Mouse (Mus musculus) neural tube, embryonic 12.5 days (tissue): ENCODE measurements around the gene Tpd52l1. TPM values are rescaled to one million over a fixed set of nuclear protein-coding genes. Genes with fewer than 3 reads are reported as not detected.
"Not testable (repeated sequence)": the region's sequence is repeated elsewhere in the genome, so short reads cannot be mapped to it uniquely, and the experiment has no call there.

ENCODE experiments used
- ATAC-seq: fragments of 200-750 bp; cut with Nextera tagmentation; 2 replicates; pipeline ENCODE4 v1.8.0; 2017; ENCODE audit warnings: low read depth, mild to moderate bottlenecking, moderate TSS enrichment, moderate library complexity; ENCODE audit not compliant: low FRiP score
- H3K27ac ChIP-seq: fragments of 300-500 bp; sonication (generic); 2 replicates; pipeline ENCODE4 v1.5.1; 2016
- H3K27me3 ChIP-seq: fragments of 300-500 bp; sonication (generic); replicated peaks from 2 replicates; pipeline ENCODE4 v1.6.1; 2016; ENCODE audit warnings: mild to moderate bottlenecking
- H3K36me3 ChIP-seq: fragments of 300-500 bp; sonication (generic); 2 replicates; pipeline ENCODE4 v1.6.1; 2016; ENCODE audit warnings: mild to moderate bottlenecking
- H3K4me1 ChIP-seq: fragments of 300-500 bp; sonication (generic); 2 replicates; pipeline ENCODE4 v1.6.1; 2016
- H3K4me2 ChIP-seq: fragments of 300-500 bp; sonication (generic); replicated peaks from 2 replicates; pipeline ENCODE4 v1.6.1; 2016; ENCODE audit warnings: mild to moderate bottlenecking
- H3K4me3 ChIP-seq: fragments of 300-500 bp; sonication (generic); 2 replicates; pipeline ENCODE4 v1.5.1; 2016
- H3K9ac ChIP-seq: fragments of 300-500 bp; sonication (generic); 2 replicates; pipeline ENCODE4 v1.6.1; 2016; ENCODE audit warnings: mild to moderate bottlenecking
- H3K9me3 ChIP-seq: fragments of 300-500 bp; sonication (generic); 2 replicates; pipeline ENCODE4 v1.6.1; 2016; ENCODE audit warnings: mild to moderate bottlenecking
- WGBS: fragments of 180-500 bp; shearing (Covaris S2); methylation state at CpG from one replicate; pipeline ENCODE4 v1.1.7; 2016; 5-methylcytosine and 5-hydroxymethylcytosine counted together
- polyA plus RNA-seq: library from polyadenylated mRNA; unstranded; fragments of >200 nt; fragmentation: Nextera tagmentation; extraction: Ambion mirVana; gene quantifications from 2 replicates; pipeline ENCODE4 v1.2.1, GENCODE M21; 2016

Tpd52l1 gene
- polyA plus RNA-seq, 1 experiment from 2014 or later, result 26.4 TPM

GRCm38 (mm10) chr10:31392990-31393389 lies 52.8 kb downstream of the Tpd52l1 start:
- Histone ChIP-seq H3K4me1 (peaks cover 5% of the 10 kb centered on the region), H3K36me3 (no peaks in the 10 kb centered on the region), H3K27me3 (no peaks in the 10 kb centered on the region), H3K4me2 (no peak overlapping the region), H3K4me3 (no peak overlapping the region), H3K27ac (no peak overlapping the region), H3K9ac (no peak overlapping the region), H3K9me3 (no peaks in the 10 kb centered on the region)
- no peak for ATAC-seq
- 10% methylated on average over 1 of the region's 1 CpGs for WGBS

- no peak for ATAC-seq
- H3K27ac ChIP-seq, result no peak overlapping the region
- no peaks in the 10 kb centered on the region for H3K36me3 ChIP-seq
- peaks cover 5% of the 10 kb centered on the region for H3K4me1 ChIP-seq
- H3K4me2 ChIP-seq, result no peak overlapping the region
- H3K9ac ChIP-seq, result no peak overlapping the region
- whole genome bisulfite sequencing, result 74% methylated on average over 4 of the region's 4 CpGs
- no peak overlapping the region for H3K4me3 ChIP-seq
- H3K9me3 ChIP-seq, result no peaks in the 10 kb centered on the region
- no peaks in the 10 kb centered on the region for H3K27me3 ChIP-seq
Observed at GRCm38 (mm10) chr10:31390777-31391395, 54.9 kb downstream of the Tpd52l1 start.

- 83% methylated on average over 1 of the region's 1 CpGs for WGBS
- ATAC-seq, result not testable (repeated sequence)
Observed at GRCm38 (mm10) chr10:31388566-31388965, 57.2 kb downstream of the Tpd52l1 start.

GRCm38 (mm10) chr10:31370200-31370599 lies 75.6 kb downstream of the Tpd52l1 start:
- H3K4me3 ChIP-seq, result not testable (repeated sequence)
- WGBS, result 20% methylated on average over 4 of the region's 5 CpGs

More at GRCm38 (mm10) chr10:31388566-31388965, 57.2 kb downstream of the Tpd52l1 start:
- not testable (repeated sequence) for H3K4me2 ChIP-seq, H3K9me3 ChIP-seq, H3K4me1 ChIP-seq, H3K27me3 ChIP-seq, H3K4me3 ChIP-seq, H3K9ac ChIP-seq, H3K27ac ChIP-seq, H3K36me3 ChIP-seq

GRCm38 (mm10) chr10:31359749-31360148 lies 86.0 kb downstream of the Tpd52l1 start:
- ATAC-seq, result no peak
- H3K4me3 ChIP-seq, result no peak overlapping the region

More at GRCm38 (mm10) chr10:31370200-31370599, 75.6 kb downstream of the Tpd52l1 start:
- not testable (repeated sequence) for ATAC-seq, H3K4me2 ChIP-seq, H3K9me3 ChIP-seq, H3K27ac ChIP-seq, H3K27me3 ChIP-seq, H3K4me1 ChIP-seq, H3K9ac ChIP-seq, H3K36me3 ChIP-seq

GRCm38 (mm10) chr10:31354886-31355461 lies 90.8 kb downstream of the Tpd52l1 start:
- no peak overlapping the region for H3K4me2 ChIP-seq
- no peaks in the 10 kb centered on the region for H3K36me3 ChIP-seq
- ATAC-seq, result no peak
- H3K27me3 ChIP-seq, result no peaks in the 10 kb centered on the region
- WGBS, result 77% methylated on average over 7 of the region's 7 CpGs
- H3K9me3 ChIP-seq, result no peaks in the 10 kb centered on the region
- no peak overlapping the region for H3K4me3 ChIP-seq
- no peaks in the 10 kb centered on the region for H3K4me1 ChIP-seq
- no peak overlapping the region for H3K27ac ChIP-seq
- H3K9ac ChIP-seq, result no peak overlapping the region

More at GRCm38 (mm10) chr10:31359749-31360148, 86.0 kb downstream of the Tpd52l1 start:
- 87% methylated on average over 4 of the region's 4 CpGs for WGBS
- H3K27me3 ChIP-seq, result no peaks in the 10 kb centered on the region
- no peak overlapping the region for H3K27ac ChIP-seq
- no peaks in the 10 kb centered on the region for H3K36me3 ChIP-seq
- H3K4me2 ChIP-seq, result no peak overlapping the region
- H3K9me3 ChIP-seq, result no peaks in the 10 kb centered on the region
- H3K9ac ChIP-seq, result no peak overlapping the region
- no peaks in the 10 kb centered on the region for H3K4me1 ChIP-seq

- H3K36me3 ChIP-seq, result no peaks in the 10 kb centered on the region
- WGBS, result 82% methylated on average over 2 of the region's 2 CpGs
- no peak overlapping the region for H3K9ac ChIP-seq
- ATAC-seq, result no peak
- H3K4me3 ChIP-seq, result no peak overlapping the region
- no peaks in the 10 kb centered on the region for H3K27me3 ChIP-seq
- H3K4me1 ChIP-seq, result no peaks in the 10 kb centered on the region
- H3K4me2 ChIP-seq, result no peak overlapping the region
- no peak overlapping the region for H3K27ac ChIP-seq
- H3K9me3 ChIP-seq, result no peaks in the 10 kb centered on the region
Observed at GRCm38 (mm10) chr10:31354141-31354540, 91.6 kb downstream of the Tpd52l1 start.

- WGBS, result 69% methylated on average over 1 of the region's 1 CpGs
Observed at GRCm38 (mm10) chr10:31352845-31353427, 92.8 kb downstream of the Tpd52l1 start.

GRCm38 (mm10) chr10:31351056-31351455 lies 94.7 kb downstream of the Tpd52l1 start:
- H3K27me3 ChIP-seq, result no peaks in the 10 kb centered on the region
- H3K36me3 ChIP-seq, result no peaks in the 10 kb centered on the region
- whole genome bisulfite sequencing, result 89% methylated on average over 2 of the region's 2 CpGs
- no peak overlapping the region for H3K9ac ChIP-seq
- no peaks in the 10 kb centered on the region for H3K9me3 ChIP-seq
- no peak overlapping the region for H3K4me3 ChIP-seq
- ATAC-seq, result no peak
- H3K27ac ChIP-seq, result no peak overlapping the region
- H3K4me1 ChIP-seq, result no peaks in the 10 kb centered on the region
- H3K4me2 ChIP-seq, result no peak overlapping the region

More at GRCm38 (mm10) chr10:31352845-31353427, 92.8 kb downstream of the Tpd52l1 start:
- Histone ChIP-seq H3K4me3 (no peak overlapping the region), H3K9ac (no peak overlapping the region), H3K4me1 (no peaks in the 10 kb centered on the region), H3K27me3 (no peaks in the 10 kb centered on the region), H3K4me2 (no peak overlapping the region), H3K27ac (no peak overlapping the region), H3K36me3 (no peaks in the 10 kb centered on the region), H3K9me3 (no peaks in the 10 kb centered on the region)
- ATAC-seq, result no peak

GRCm38 (mm10) chr10:31346401-31346800 lies 99.4 kb downstream of the Tpd52l1 start:
- Histone ChIP-seq H3K27me3 (no peaks in the 10 kb centered on the region), H3K9ac (no peak overlapping the region), H3K36me3 (no peaks in the 10 kb centered on the region), H3K4me3 (no peak overlapping the region), H3K4me1 (no peaks in the 10 kb centered on the region), H3K27ac (no peak overlapping the region), H3K4me2 (no peak overlapping the region), H3K9me3 (no peaks in the 10 kb centered on the region)
- ATAC-seq, result no peak
- 92% methylated on average over 8 of the region's 8 CpGs for WGBS

GRCm38 (mm10) chr10:31336432-31336831 lies 109.3 kb downstream of the Tpd52l1 start:
- no peaks in the 10 kb centered on the region for H3K36me3 ChIP-seq
- no peaks in the 10 kb centered on the region for H3K4me1 ChIP-seq
- no peak overlapping the region for H3K9ac ChIP-seq
- H3K27ac ChIP-seq, result no peak overlapping the region
- no peaks in the 10 kb centered on the region for H3K27me3 ChIP-seq
- H3K4me2 ChIP-seq, result no peak overlapping the region
- no peaks in the 10 kb centered on the region for H3K9me3 ChIP-seq
- H3K4me3 ChIP-seq, result no peak overlapping the region
- ATAC-seq, result no peak
- 93% methylated on average over 5 of the region's 5 CpGs for WGBS

GRCm38 (mm10) chr10:31331225-31331775 lies 114.5 kb downstream of the Tpd52l1 start:
- WGBS, result 91% methylated on average over 4 of the region's 4 CpGs
- Histone ChIP-seq H3K9ac (no peak overlapping the region), H3K4me2 (no peak overlapping the region), H3K36me3 (peaks cover 9% of the 10 kb centered on the region; the same call in 1 of the 2 replicates), H3K27me3 (no peaks in the 10 kb centered on the region), H3K27ac (no peak overlapping the region), H3K9me3 (no peaks in the 10 kb centered on the region), H3K4me1 (no peaks in the 10 kb centered on the region), H3K4me3 (no peak overlapping the region)
- no peak for ATAC-seq
